Mouse (Mus musculus) left cerebral cortex, adult 9 months (tissue): ENCODE measurements at regions not wholly inside any gene's neighbourhood (a gene's known extent, or its start where the extent isn't known, plus 50 kb on each side); places are given as distances from the start of the nearest gene placed in this dataset.
A peak's percentile ranks its signal among the peaks of the same experiment; 100 is the strongest.

ENCODE experiments used
- DNase-seq, 2 experiments: peaks; one replicate each; pipeline ENCODE4 v3.0.0; 2022; ENCODE audit warnings: low spot score in 2 of 2

- peak in 1 of 2 experiments; percentile 12 for DNase-seq
These were observed 395.3 kb downstream of the Mtx2 start for GRCm38 (mm10) chr2:75220775-75221359.

GRCm38 (mm10) chr2:75224443-75224842, 398.8 kb downstream of the Mtx2 start:
- DNase-seq: peak in 1 of 2 experiments; percentile 16

- DNase-seq: no peak
These were observed 415.4 kb downstream of the Mtx2 start for GRCm38 (mm10) chr2:75240976-75241375.

- DNase-seq: peak; percentile 28 to 38
These were observed 414.6 kb upstream of the Hnrnpa3 start for GRCm38 (mm10) chr2:75244311-75245033.

GRCm38 (mm10) chr2:75245256-75245655, 413.8 kb upstream of the Hnrnpa3 start:
- DNase-seq: no peak

- DNase-seq: no peak
These were observed 413.4 kb upstream of the Hnrnpa3 start for GRCm38 (mm10) chr2:75245662-75246061.

- DNase-seq: peak; percentile 25 to 28
These were observed 412.8 kb upstream of the Hnrnpa3 start for GRCm38 (mm10) chr2:75246082-75246743.

- no peak for DNase-seq
These were observed 410.8 kb upstream of the Hnrnpa3 start for GRCm38 (mm10) chr2:75248251-75248650.

- DNase-seq: no peak
These were observed 408.6 kb upstream of the Hnrnpa3 start for GRCm38 (mm10) chr2:75250507-75250906.

GRCm38 (mm10) chr2:75252829-75253228, 406.2 kb upstream of the Hnrnpa3 start:
- DNase-seq: no peak

- DNase-seq: no peak
These were observed 393.8 kb upstream of the Hnrnpa3 start for GRCm38 (mm10) chr2:75265218-75265617.

- DNase-seq: no peak
These were observed 393.0 kb upstream of the Hnrnpa3 start for GRCm38 (mm10) chr2:75265739-75266699.

- no peak for DNase-seq
These were observed 391.1 kb upstream of the Hnrnpa3 start for GRCm38 (mm10) chr2:75267949-75268348.

GRCm38 (mm10) chr2:75269446-75269845, 389.6 kb upstream of the Hnrnpa3 start:
- DNase-seq: no peak

GRCm38 (mm10) chr2:75270115-75270514, 388.9 kb upstream of the Hnrnpa3 start:
- DNase-seq: no peak

- no peak for DNase-seq
These were observed 371.2 kb upstream of the Hnrnpa3 start for GRCm38 (mm10) chr2:75287900-75288299.

- DNase-seq: no peak
These were observed 367.4 kb upstream of the Hnrnpa3 start for GRCm38 (mm10) chr2:75291674-75292073.

- DNase-seq: no peak
These were observed 352.2 kb upstream of the Hnrnpa3 start for GRCm38 (mm10) chr2:75306821-75307220.

- DNase-seq: no peak
These were observed 347.9 kb upstream of the Hnrnpa3 start for GRCm38 (mm10) chr2:75311191-75311590.

GRCm38 (mm10) chr2:75312246-75312645, 346.8 kb upstream of the Hnrnpa3 start:
- peak in 1 of 2 experiments; percentile 33 for DNase-seq

GRCm38 (mm10) chr2:75315341-75315740, 343.7 kb upstream of the Hnrnpa3 start:
- DNase-seq: no peak

- no peak for DNase-seq
These were observed 340.9 kb upstream of the Hnrnpa3 start for GRCm38 (mm10) chr2:75318190-75318589.
